Mouse (Mus musculus) thymus, postnatal 36 days (tissue): ENCODE measurements around the gene Dhrs1.

ENCODE experiments used
- DNase-seq, 2 experiments: peaks; one replicate each; pipeline ENCODE4 v3.0.0; 2022; ENCODE audit warnings: mixed read lengths in 2 of 2

Dhrs1 gene

GRCm38 (mm10) chr14:55745180-55745860, at the start of gene Dhrs1, which contains the start of gene Nop9:
TSS of gene Dhrs1 (minus strand) at chr14:55745690.
TSS of gene Nop9 (plus strand) at chr14:55745693.
- DNase-seq: peak; percentile 85 to 87

- no peak for DNase-seq
Measured at GRCm38 (mm10) chr14:55793946-55794345, 48.5 kb upstream of the Dhrs1 start.

- DNase-seq: no peak
Measured at GRCm38 (mm10) chr14:55793461-55793860, 48.0 kb upstream of the Dhrs1 start.

GRCm38 (mm10) chr14:55788256-55789050, 43.0 kb upstream of the Dhrs1 start, which contains the start of gene Ripk3:
TSS of gene Ripk3 (minus strand) at chr14:55788865.
- peak; percentile 76 to 77 for DNase-seq

GRCm38 (mm10) chr14:55787731-55788130, 42.2 kb upstream of the Dhrs1 start:
- DNase-seq: no peak

- peak in 1 of 2 experiments; percentile 28 for DNase-seq
Measured at GRCm38 (mm10) chr14:55785195-55785594, 39.7 kb upstream of the Dhrs1 start.

- no peak for DNase-seq
Measured at GRCm38 (mm10) chr14:55783958-55784235, 38.4 kb upstream of the Dhrs1 start, which contains the start of gene Adcy4. TSS of gene Adcy4 (minus strand) at chr14:55784095.

- no peak for DNase-seq
Measured at GRCm38 (mm10) chr14:55783171-55783957, 37.9 kb upstream of the Dhrs1 start.

- no peak for DNase-seq
Measured at GRCm38 (mm10) chr14:55782361-55782960, 37.0 kb upstream of the Dhrs1 start.

GRCm38 (mm10) chr14:55781310-55781709, 35.8 kb upstream of the Dhrs1 start:
- DNase-seq: peak; percentile 25 to 39

- no peak for DNase-seq
Measured at GRCm38 (mm10) chr14:55780736-55781135, 35.2 kb upstream of the Dhrs1 start.

- DNase-seq: no peak
Measured at GRCm38 (mm10) chr14:55779656-55780055, 34.2 kb upstream of the Dhrs1 start.

GRCm38 (mm10) chr14:55778686-55779085, 33.2 kb upstream of the Dhrs1 start:
- no peak for DNase-seq

- no peak for DNase-seq
Measured at GRCm38 (mm10) chr14:55777806-55778205, 32.3 kb upstream of the Dhrs1 start.

- no peak for DNase-seq
Measured at GRCm38 (mm10) chr14:55777176-55777575, 31.7 kb upstream of the Dhrs1 start.

- DNase-seq: no peak
Measured at GRCm38 (mm10) chr14:55776711-55777110, 31.2 kb upstream of the Dhrs1 start.

GRCm38 (mm10) chr14:55769087-55769703, 23.7 kb upstream of the Dhrs1 start:
- no peak for DNase-seq

- DNase-seq: no peak
Measured at GRCm38 (mm10) chr14:55768555-55768954, 23.1 kb upstream of the Dhrs1 start.

GRCm38 (mm10) chr14:55767519-55768414, 22.3 kb upstream of the Dhrs1 start:
- DNase-seq: peak in 1 of 2 experiments; percentile 27

GRCm38 (mm10) chr14:55765696-55766095, 20.2 kb upstream of the Dhrs1 start, which contains the start of gene Ltb4r1:
TSS of gene Ltb4r1 (plus strand) at chr14:55765962.
- DNase-seq: no peak

- no peak for DNase-seq
Measured at GRCm38 (mm10) chr14:55763166-55763565, 17.7 kb upstream of the Dhrs1 start.
